Mouse (Mus musculus): ENCODE data around the gene Hnrnpc. TPM values are rescaled to one million over a fixed set of nuclear protein-coding genes. Genes with fewer than 3 reads are reported as not detected.
"Not testable (repeated sequence)": the region's sequence is repeated elsewhere in the genome, so short reads cannot be mapped to it uniquely, and the experiment has no call there.

Hnrnpc gene
- polyA plus RNA-seq, 1 experiment: 90.0 TPM

DNA sequence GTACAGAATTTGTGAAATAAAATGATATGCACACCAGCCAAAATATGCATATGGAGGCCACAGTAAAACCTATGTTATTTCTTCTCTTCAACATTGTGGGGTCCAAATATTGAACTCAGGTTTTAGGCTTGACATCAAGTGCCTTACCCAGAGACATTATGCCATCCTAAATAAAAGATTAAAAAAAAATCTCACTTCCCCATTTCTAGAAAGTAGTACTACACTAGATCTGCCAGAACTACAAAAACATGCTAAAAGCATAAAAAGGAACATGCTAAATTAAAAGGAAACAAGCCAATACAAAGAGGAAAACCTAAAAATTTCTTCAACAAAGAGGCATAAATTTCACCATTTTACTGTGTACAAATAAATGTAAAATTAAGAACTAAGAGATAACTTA lies 20.7 kb downstream of the Hnrnpc start:
- DNase-seq: no peak
- TF ChIP-seq POLR2A (IDR thresholded peaks at IDR 0.05; ENCODE audit: low read depth, low read length): no peak
- TF ChIP-seq CTCF (conservative IDR thresholded peaks at IDR 0.05; ENCODE audit: insufficient read depth, insufficient read length, low read depth, low read length): no peak
- Histone ChIP-seq H3K27me3 (replicated peaks; ENCODE audit: control insufficient read depth, insufficient read depth, low read length) (no peaks in the 10 kb centered on the region), H3K36me3 (ENCODE audit: control insufficient read depth, insufficient read depth, low read length) (peaks cover 13% of the 10 kb centered on the region), H3K27ac (ENCODE audit: insufficient read depth, low read depth, low read length) (no peak overlapping the region), H3K4me1 (ENCODE audit: control insufficient read depth, insufficient read depth, low read length) (no peaks in the 10 kb centered on the region), H3K4me3 (ENCODE audit: insufficient read depth, low read depth, low read length) (no peak overlapping the region)

DNA sequence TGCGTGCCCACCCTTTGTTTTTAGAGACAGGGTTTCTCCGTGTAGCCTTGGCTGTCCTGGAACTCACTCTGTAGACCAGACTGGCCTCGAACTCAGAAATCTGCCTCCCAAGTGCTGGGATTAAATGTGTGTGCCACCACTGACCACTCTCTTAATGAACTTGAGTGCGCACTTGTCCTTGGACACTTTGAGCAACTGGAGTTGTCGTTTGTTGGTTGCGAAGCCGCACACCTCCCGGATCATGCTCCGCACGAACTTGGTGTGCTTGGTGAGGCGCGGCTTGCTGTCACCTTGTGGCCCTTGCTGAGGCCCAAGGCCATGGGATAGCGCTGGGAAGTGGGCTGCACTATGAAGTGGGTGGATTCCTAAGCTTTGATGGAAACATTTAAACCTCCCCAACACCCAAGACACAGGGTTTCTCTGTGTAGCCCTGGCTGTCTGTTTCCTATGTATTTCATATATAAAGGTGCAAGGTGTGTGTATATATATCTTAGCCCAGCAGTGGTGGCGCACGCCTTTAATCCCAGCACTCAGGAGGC lies 32.2 kb downstream of the Hnrnpc start:
- WGBS: 87% methylated on average over 15 of the region's 15 CpGs
- Histone ChIP-seq H3K27me3 (replicated peaks; ENCODE audit: control insufficient read depth, insufficient read depth, low read length) (no peaks in the 10 kb centered on the region), H3K4me3 (ENCODE audit: insufficient read depth, low read depth, low read length) (no peak overlapping the region), H3K36me3 (ENCODE audit: control insufficient read depth, insufficient read depth, low read length) (peaks cover 6% of the 10 kb centered on the region; the same call in 1 of the 2 replicates), H3K4me1 (ENCODE audit: control insufficient read depth, insufficient read depth, low read length) (no peaks in the 10 kb centered on the region), H3K27ac (ENCODE audit: insufficient read depth, low read depth, low read length) (no peak overlapping the region)
- no peak for DNase-seq
- no peak for TF ChIP-seq CTCF (conservative IDR thresholded peaks at IDR 0.05; ENCODE audit: insufficient read depth, insufficient read length, low read depth, low read length)

- H3K4me1 ChIP-seq (ENCODE audit: control insufficient read depth, insufficient read depth, low read length): no peaks in the 10 kb centered on the region
- DNase-seq: no peak
- 50% methylated on average over 4 of the region's 4 CpGs for WGBS
- no peaks in the 10 kb centered on the region for H3K36me3 ChIP-seq (ENCODE audit: control insufficient read depth, insufficient read depth, low read length)
- no peaks in the 10 kb centered on the region for H3K27me3 ChIP-seq (replicated peaks; ENCODE audit: control insufficient read depth, insufficient read depth, low read length)
- no peak overlapping the region for H3K27ac ChIP-seq (ENCODE audit: insufficient read depth, low read depth, low read length)
- no peak for TF ChIP-seq POLR2A (IDR thresholded peaks at IDR 0.05; ENCODE audit: low read depth, low read length)
- no peak for TF ChIP-seq CTCF (conservative IDR thresholded peaks at IDR 0.05; ENCODE audit: insufficient read depth, insufficient read length, low read depth, low read length)
- H3K4me3 ChIP-seq (ENCODE audit: insufficient read depth, low read depth, low read length): no peak overlapping the region
These were observed 37.7 kb downstream of the Hnrnpc start for GRCm38 (mm10) chr14:52066135-52066534.

DNA sequence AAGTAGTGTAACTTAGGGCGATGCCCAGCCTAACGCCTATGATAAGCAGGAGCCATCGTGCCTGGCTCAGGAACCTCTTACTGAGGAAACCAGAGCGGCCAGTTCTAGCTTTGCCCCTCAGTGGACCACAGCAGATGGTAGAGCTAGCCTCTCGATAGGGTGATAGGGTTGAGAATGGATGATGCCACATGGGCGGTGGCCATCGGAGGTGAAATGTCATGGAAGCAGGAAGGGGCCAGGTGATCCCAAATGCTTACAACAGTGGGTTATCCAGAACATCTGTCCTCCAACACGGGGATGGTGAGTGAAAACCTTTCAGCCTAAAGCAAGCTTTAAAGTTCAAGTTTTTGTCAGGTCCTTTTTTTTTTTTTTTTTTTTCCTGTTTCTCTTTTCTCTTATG lies 42.0 kb downstream of the Hnrnpc start:
- Histone ChIP-seq H3K4me3 (ENCODE audit: insufficient read depth, low read depth, low read length) (no peak overlapping the region), H3K36me3 (ENCODE audit: control insufficient read depth, insufficient read depth, low read length) (no peaks in the 10 kb centered on the region), H3K27me3 (replicated peaks; ENCODE audit: control insufficient read depth, insufficient read depth, low read length) (no peaks in the 10 kb centered on the region), H3K4me1 (ENCODE audit: control insufficient read depth, insufficient read depth, low read length) (no peaks in the 10 kb centered on the region), H3K27ac (ENCODE audit: insufficient read depth, low read depth, low read length) (no peak overlapping the region)
- 91% methylated on average over 8 of the region's 8 CpGs for WGBS
- DNase-seq: no peak
- TF ChIP-seq CTCF (conservative IDR thresholded peaks at IDR 0.05; ENCODE audit: insufficient read depth, insufficient read length, low read depth, low read length): no peak
- no peak for TF ChIP-seq POLR2A (IDR thresholded peaks at IDR 0.05; ENCODE audit: low read depth, low read length)

DNA sequence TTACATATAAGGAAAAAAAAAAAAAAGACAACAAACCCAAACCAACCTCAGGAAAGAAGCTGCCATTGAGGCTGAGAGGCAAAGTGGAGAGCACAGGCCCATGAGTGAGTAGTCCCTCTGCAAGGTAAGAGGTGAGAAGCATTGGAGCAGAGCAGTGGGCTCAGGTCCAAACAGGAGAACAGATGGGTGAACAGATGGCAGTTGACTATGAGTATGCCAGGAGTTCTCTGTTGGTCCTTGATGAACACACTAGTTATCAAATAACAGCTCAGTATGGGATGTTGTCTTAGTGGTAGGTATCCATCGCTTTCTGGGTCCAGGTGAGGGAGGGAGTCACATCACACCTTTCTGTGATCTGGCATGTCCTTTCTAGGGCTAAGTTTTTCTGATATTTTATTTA lies 43.0 kb downstream of the Hnrnpc start:
- no peaks in the 10 kb centered on the region for H3K4me1 ChIP-seq (ENCODE audit: control insufficient read depth, insufficient read depth, low read length)

DNA sequence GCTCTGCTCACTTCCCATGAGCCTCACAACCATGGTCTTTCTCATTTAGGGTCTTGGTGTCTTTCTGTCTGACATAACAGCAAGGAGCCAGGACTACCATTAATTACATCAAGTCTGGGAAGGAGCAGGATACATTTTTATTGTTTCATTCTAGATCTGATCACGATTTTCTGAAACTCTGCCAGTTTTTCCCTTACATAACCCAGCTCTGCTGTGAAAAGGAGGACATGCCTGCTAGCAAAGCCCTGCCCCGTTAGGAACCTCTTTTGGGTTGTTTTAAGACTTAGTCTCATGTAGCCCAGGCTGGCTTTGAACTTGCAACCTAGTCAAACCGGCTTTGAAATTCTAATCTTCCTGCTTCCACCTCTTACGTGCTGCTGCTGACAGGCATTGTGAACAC lies 43.8 kb downstream of the Hnrnpc start:
- no peak for TF ChIP-seq CTCF (conservative IDR thresholded peaks at IDR 0.05; ENCODE audit: insufficient read depth, insufficient read length, low read depth, low read length)
- TF ChIP-seq POLR2A (IDR thresholded peaks at IDR 0.05; ENCODE audit: low read depth, low read length): no peak
- Histone ChIP-seq H3K27me3 (replicated peaks; ENCODE audit: control insufficient read depth, insufficient read depth, low read length) (no peaks in the 10 kb centered on the region), H3K27ac (ENCODE audit: insufficient read depth, low read depth, low read length) (no peak overlapping the region), H3K4me3 (ENCODE audit: insufficient read depth, low read depth, low read length) (no peak overlapping the region), H3K4me1 (ENCODE audit: control insufficient read depth, insufficient read depth, low read length) (no peaks in the 10 kb centered on the region), H3K36me3 (ENCODE audit: control insufficient read depth, insufficient read depth, low read length) (no peaks in the 10 kb centered on the region)
- peak; percentile 27 for DNase-seq
- WGBS: 52% methylated on average over 4 of the region's 4 CpGs

More for the DNA sequence above, 43.0 kb downstream of the Hnrnpc start:
- H3K4me3 ChIP-seq (ENCODE audit: insufficient read depth, low read depth, low read length): no peak overlapping the region
- no peak for TF ChIP-seq POLR2A (IDR thresholded peaks at IDR 0.05; ENCODE audit: low read depth, low read length)
- no peak for TF ChIP-seq CTCF (conservative IDR thresholded peaks at IDR 0.05; ENCODE audit: insufficient read depth, insufficient read length, low read depth, low read length)
- H3K27me3 ChIP-seq (replicated peaks; ENCODE audit: control insufficient read depth, insufficient read depth, low read length): no peaks in the 10 kb centered on the region
- no peak overlapping the region for H3K27ac ChIP-seq (ENCODE audit: insufficient read depth, low read depth, low read length)
- H3K36me3 ChIP-seq (ENCODE audit: control insufficient read depth, insufficient read depth, low read length): no peaks in the 10 kb centered on the region
- DNase-seq: peak; percentile 27
- WGBS: 71% methylated on average over 1 of the region's 1 CpGs

DNA sequence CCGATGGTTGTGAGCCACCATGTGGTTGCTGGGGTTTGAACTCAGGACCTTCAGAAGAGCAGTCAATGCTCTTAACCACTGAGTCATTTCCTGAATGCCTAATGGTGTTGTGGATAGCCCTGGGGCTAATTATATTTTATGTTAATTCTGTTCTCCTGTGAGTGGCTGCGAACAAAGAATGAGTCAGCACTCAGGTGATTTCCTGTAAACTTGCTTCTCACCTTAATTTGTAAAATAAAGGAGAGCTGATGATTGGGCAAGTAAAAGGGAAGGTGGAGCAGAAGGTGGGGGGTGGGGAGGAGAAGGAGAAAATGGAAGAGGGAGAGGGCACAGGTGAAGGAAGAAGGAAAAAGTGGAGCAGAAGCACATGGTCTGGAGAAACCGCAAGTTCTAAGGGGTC lies 51.1 kb downstream of the Hnrnpc start:
- H3K4me3 ChIP-seq (ENCODE audit: insufficient read depth, low read depth, low read length); DNase-seq; H3K27ac ChIP-seq (ENCODE audit: insufficient read depth, low read depth, low read length); H3K4me1 ChIP-seq (ENCODE audit: control insufficient read depth, insufficient read depth, low read length); H3K36me3 ChIP-seq (ENCODE audit: control insufficient read depth, insufficient read depth, low read length); H3K27me3 ChIP-seq (replicated peaks; ENCODE audit: control insufficient read depth, insufficient read depth, low read length): not testable (repeated sequence)
- 85% methylated on average over 3 of the region's 3 CpGs for WGBS
